ENCODE assay signal across 8 mouse cellular contexts in genomic region chr6:50110379-50110941, GRCm38 (mm10). TPM values are rescaled to one million over a fixed set of nuclear protein-coding genes. Genes with fewer than 3 reads are reported as not detected.
DNase-seq lines count a peak whose midpoint lies in the region; ATAC-seq and TF ChIP-seq lines count a peak whose summit lies in the region.

No protein-coding gene starts in this region.

- TF ChIP-seq CTCF in brain, embryonic 14.5 days (IDR thresholded peaks at IDR 0.05; ENCODE audit: borderline replicate concordance, extremely low read depth, insufficient read depth, insufficient read length) = no peak

- peak; percentile 49 for DNase-seq in urinary bladder, adult 2 months (ENCODE audit: low spot score)
- no peak for DNase-seq in urinary bladder, postnatal 25 days (ENCODE audit: low spot score)
- DNase-seq in brain, embryonic 14.5 days (ENCODE audit: low read depth) = peak; percentile 68
- DNase-seq in gastrocnemius, postnatal 14 days = peak; percentile 34
- DNase-seq in kidney, postnatal 4 days = peak; percentile 48 to 69
- DNase-seq in right cerebral cortex, postnatal 14 days = peak; percentile 59
- no peak for DNase-seq in cerebellum, postnatal 10 days

- ATAC-seq in megakaryocyte, adult 5-6 weeks (ENCODE audit: poor library complexity, severe bottlenecking) = peak; percentile 12

- no peak for TF ChIP-seq POLR2A in brain, embryonic 14.5 days (IDR thresholded peaks at IDR 0.05; ENCODE audit: borderline replicate concordance, extremely low read depth, insufficient read depth, insufficient read length, poor library complexity, severe bottlenecking)

- intact Hi-C loops in gastrocnemius, postnatal 14 days (cut with DNase I; ENCODE audit: low total_unique reads) = loop anchor here (5.0 kb wide), 2 partner anchors 77 to 187 kb away; no protein-coding TSS in a partner anchor

RNA-seq across cellular contexts. Expression of gene Mpp6, which starts 0.4 kb away (rescaled TPM):
- polyA plus RNA-seq in urinary bladder, adult 2 months (2012; rRNA removed) = 43.9 and 47.8 TPM in 2 replicates
- 19.5 and 22.0 TPM in 2 replicates for polyA plus RNA-seq in brain, embryonic 14.5 days (2012; rRNA removed)
- total RNA-seq in gastrocnemius, postnatal 14 days (2021) = 100 to 1,000 TPM; 120 to 133 TPM
- 95.2 and 96.8 TPM in 2 replicates for total RNA-seq in megakaryocyte, adult 5-6 weeks (2015)
- 177 and 191 TPM in 2 replicates for total RNA-seq in megakaryocyte, adult 5-6 weeks (2017)

Comparison
In these comparisons a context has a peak if more than half of its experiments do, and no peak if none do; other contexts are left out.
1. DNase-seq: peak in urinary bladder, adult 2 months (single experiment), brain, embryonic 14.5 days (single experiment), gastrocnemius, postnatal 14 days (single experiment), kidney, postnatal 4 days (2 of 2) and right cerebral cortex, postnatal 14 days (single experiment); none in urinary bladder, postnatal 25 days (single experiment) and cerebellum, postnatal 10 days (0 of 2).